Mouse (Mus musculus) activated CD4-positive, CD25-positive, alpha-beta regulatory T cell, adult 9 weeks (primary cell): Measurements from ENCODE around the gene Atp5g1. TPM values are rescaled to one million over a fixed set of nuclear protein-coding genes. Genes with fewer than 3 reads are reported as not detected.

ENCODE experiments used
- polyA plus RNA-seq: library from polyadenylated mRNA; unstranded; fragments of 100-300 nt; shearing (Covaris generic); gene quantifications from one replicate; pipeline ENCODE4 v1.2.1, GENCODE M21; 2017

Gene Atp5g1
- 339 TPM for polyA plus RNA-seq

GRCm38 (mm10) chr11:96075509-96076220, at the start of gene Atp5g1:
Gene Atp5g1 (minus strand): TSS chr11:96075670.

GRCm38 (mm10) chr11:96111751-96112150, 36.3 kb upstream of the Atp5g1 start, which contains the start of gene Calcoco2:
Gene Calcoco2 (minus strand): TSS chr11:96111964.

GRCm38 (mm10) chr11:96065215-96065911, 10.1 kb downstream of the Atp5g1 start, which contains the start of gene Ube2z:
Gene Ube2z (minus strand): TSS chr11:96065388.

GRCm38 (mm10) chr11:96034596-96035052, 40.8 kb downstream of the Atp5g1 start, which contains the start of gene Snf8:
Gene Snf8 (plus strand): TSS chr11:96034885.

Other genes with a start within 250 kb of the Atp5g1 start
- 50.0 TPM for gene Gngt2, start 238.5 kb downstream of the Atp5g1 start, polyA plus RNA-seq
- gene Abi3, start 233.2 kb downstream of the Atp5g1 start, polyA plus RNA-seq: 64.6 TPM
- 0.21 TPM for gene B4galnt2, start 160.8 kb downstream of the Atp5g1 start, polyA plus RNA-seq
- gene Igf2bp1, start 69.7 kb downstream of the Atp5g1 start, polyA plus RNA-seq: not detected
- not detected for gene Gip, start 51.1 kb downstream of the Atp5g1 start, polyA plus RNA-seq
- gene Snf8, start 40.8 kb downstream of the Atp5g1 start, polyA plus RNA-seq: 82.3 TPM
- gene Ube2z, start 10.3 kb downstream of the Atp5g1 start, polyA plus RNA-seq: 8.9 TPM
- gene Calcoco2, start 36.3 kb upstream of the Atp5g1 start, polyA plus RNA-seq: not detected
- gene Ttll6, start 58.1 kb upstream of the Atp5g1 start, polyA plus RNA-seq: not detected
- not detected for gene Hoxb13, start 118.6 kb upstream of the Atp5g1 start, polyA plus RNA-seq
- gene Hoxb9, start 195.8 kb upstream of the Atp5g1 start, polyA plus RNA-seq: not detected
- not detected for gene Hoxb8, start 206.2 kb upstream of the Atp5g1 start, polyA plus RNA-seq
- gene Hoxb7, start 211.0 kb upstream of the Atp5g1 start, polyA plus RNA-seq: not detected
- not detected for gene Hoxb6, start 216.8 kb upstream of the Atp5g1 start, polyA plus RNA-seq
- not detected for gene Hoxb5, start 227.7 kb upstream of the Atp5g1 start, polyA plus RNA-seq
- gene Hoxb4, start 242.6 kb upstream of the Atp5g1 start, polyA plus RNA-seq: 0.17 TPM
- gene Hoxb3, start 247.7 kb upstream of the Atp5g1 start, polyA plus RNA-seq: not detected